Mouse (Mus musculus) spleen, adult 18-20 months (tissue): Measurements from ENCODE around the gene Ggt5.

Source experiments
- DNase-seq, 2 experiments: peaks; one replicate each; pipeline ENCODE4 v3.0.0; 2022; ENCODE audit warnings: mixed read lengths in 2 of 2

The Ggt5 gene

DNA sequence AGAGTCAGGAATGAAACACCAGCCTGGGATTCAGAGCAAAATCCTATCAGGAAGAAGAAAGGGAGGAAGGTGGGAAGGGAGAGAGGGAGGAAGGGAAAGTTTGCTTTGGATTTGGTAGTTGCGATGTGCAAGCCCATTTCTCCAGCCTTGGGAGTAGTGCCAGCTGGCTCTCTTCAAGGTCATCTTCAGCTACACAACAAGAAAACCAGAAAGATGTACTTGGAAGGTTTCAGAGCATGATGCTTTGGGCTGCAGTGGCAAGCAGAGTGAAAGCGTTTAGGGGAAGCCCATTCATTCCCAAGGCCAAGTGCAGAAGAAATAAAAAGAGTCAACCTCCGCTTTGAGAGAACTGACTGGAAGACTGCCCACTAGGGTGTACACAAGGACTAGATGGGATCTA lies 38.4 kb downstream of the Ggt5 start:
- DNase-seq: no peak

DNA sequence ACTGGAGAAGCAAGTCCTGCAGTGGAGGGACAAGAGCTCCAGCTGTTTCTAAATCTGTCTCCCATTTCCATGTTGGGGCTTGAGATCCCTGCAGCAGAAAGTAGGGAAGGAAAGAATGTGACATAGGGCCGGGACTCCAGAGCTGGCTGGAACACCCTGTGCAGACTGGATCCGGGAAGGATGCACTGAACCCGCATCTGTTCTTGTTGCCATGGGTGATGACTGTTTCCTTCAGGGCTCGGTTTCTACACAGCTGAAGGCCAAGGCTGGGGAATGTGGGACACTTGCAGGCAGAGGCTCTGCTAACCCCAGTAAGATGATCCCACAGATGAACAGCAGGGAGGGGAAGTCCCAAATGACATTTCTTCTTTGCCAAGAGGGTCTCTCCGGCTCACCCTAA lies 43.5 kb downstream of the Ggt5 start:
- DNase-seq: no peak

DNA sequence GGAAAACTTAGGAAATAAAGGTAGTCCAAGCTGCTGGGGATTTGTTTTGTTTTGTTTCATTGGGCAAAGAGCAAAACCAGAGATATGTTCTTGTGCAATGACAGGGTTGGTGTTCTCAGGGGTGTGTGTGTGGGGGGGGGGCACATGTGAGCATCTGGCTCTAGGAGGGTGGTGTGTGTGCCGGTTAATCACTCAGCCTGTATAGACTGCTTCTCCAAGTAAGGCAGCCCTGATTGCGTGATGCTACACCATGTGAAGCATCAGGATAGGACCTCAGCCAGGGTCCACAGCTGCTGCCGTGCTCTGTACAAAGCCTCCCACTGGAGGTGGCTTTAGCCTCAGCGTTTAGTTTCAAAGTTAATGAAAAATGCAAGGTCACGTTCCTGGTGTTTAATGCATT lies 43.9 kb downstream of the Ggt5 start:
- no peak for DNase-seq

DNA sequence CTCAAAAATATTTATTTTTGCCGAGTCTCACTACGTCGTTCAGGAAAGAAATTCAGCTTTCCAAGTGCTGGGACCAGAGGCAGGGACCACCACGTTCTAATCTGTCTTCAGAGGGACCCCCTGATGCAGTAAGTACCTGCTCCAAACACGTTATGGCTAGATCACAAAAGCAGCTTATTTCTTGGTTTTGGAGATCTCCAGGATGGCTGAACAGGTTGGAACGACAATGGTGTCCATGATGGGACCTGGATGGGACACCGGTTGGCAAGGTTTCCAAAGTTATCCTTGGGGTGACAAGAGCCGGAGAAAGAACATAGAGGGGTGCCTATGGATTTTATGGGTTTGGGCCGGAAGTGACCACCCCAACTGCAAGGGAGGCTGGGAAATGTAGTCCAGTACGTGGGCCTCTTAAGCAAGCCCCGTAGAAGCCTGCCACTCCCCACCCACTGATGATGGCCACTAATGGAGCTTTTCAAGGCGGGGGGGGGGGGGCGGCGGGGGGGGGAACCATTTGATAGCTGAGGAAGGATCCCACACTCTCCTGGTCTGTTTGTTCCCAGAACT lies 44.5 kb downstream of the Ggt5 start:
- DNase-seq: no peak

DNA sequence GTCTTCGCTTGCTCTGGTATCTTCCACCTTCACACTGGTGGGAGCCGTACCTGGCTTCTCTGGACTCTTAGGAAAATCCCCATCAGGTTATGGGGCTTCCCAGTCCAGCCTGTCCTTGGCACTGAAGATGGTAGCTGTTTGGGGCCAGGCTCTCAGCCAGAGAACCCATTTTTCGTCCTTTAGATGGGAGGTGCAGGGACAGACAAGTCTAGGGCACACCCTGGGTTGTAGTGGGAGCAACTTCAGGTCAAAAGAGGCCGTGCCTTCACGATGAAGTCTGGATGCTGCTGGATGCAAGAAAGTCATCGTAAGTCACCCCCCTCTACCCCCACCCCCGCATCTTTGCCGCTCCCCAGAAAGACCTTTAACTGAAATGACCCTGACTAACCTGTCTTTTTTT lies 45.5 kb downstream of the Ggt5 start:
- DNase-seq: no peak

DNA sequence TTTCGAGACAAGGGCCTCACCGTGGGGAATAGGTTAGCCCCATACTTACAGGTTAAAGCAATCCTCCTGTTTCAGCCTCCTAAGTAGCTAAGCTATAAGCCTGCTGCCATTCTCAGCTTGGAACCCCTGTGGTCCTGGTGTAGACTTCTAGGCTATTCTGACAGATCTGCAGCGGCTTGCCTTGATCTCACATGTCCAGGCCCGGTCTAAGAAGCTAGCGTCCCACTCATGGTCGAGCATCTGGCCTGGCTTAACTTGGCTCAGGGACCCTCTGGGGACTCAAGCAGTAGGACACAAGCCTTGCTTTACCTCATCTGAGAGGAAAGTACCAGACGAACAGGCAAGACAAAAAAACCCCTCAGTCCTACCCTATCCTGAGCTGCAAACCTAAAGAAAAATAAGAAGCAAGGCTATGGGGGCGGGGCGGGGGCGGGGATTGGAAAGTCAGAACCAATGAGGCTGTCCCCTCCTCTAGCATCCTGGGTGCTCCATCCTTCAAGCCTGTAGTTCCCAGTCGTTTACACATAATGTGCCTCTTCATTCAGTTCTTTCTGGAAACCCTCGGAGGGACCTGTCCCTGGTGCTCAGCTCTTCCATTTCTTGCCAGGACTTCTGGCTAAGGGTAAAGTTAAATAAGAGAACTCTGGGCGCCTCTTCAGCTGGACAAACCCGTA lies 46.0 kb downstream of the Ggt5 start:
- no peak for DNase-seq

DNA sequence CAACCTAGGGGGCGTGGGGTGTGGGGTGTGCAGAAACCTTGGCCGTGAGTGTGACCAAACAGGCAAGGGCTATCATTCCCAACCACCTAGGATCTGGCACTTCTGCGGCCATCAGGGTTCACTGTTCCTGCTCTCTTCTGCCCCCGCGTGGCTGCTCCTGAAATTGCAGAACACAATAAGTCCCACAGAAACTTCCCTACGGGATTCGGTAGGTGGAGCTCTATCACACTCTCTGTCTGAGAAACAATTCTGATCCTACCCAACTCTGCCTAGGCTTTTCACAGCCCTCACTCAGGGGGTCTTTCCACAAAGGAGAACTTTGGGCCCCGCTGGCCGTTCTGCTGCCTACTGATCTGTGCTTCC lies 46.5 kb downstream of the Ggt5 start:
- peak; percentile 61 to 87 for DNase-seq

DNA sequence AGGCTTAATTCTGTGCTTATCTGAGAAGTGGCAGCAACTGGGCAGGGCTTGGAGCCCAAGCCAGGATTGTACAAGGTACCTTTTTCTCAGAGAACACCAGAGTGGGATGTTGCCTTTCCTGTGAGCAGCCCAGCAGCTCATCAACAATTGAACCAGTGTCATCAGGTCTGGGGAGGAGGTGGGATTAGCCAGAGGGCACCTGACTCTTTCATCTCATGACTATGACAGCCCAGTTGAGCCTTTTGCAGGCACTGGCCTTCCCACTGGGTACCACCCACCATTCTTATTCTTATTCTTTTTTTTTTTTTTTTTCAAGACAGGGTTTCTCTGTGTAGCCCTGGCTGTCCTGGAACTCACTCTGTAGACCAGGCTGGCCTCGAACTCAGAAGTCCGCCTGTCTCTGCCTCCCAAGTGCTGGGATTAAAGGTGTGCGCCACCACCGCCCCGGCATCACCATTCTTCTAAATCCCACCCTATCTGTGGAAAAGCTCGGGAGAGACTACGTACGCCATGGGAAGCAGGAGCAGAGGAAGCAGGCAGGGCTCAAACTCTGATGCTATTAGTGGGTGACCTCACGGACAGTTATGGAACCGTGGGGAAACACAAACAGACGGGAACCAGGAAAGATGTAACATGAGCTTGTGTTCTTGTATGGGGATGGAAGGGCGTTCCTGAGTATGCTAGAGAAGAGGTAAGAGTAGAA lies 47.1 kb downstream of the Ggt5 start:
- no peak for DNase-seq

DNA sequence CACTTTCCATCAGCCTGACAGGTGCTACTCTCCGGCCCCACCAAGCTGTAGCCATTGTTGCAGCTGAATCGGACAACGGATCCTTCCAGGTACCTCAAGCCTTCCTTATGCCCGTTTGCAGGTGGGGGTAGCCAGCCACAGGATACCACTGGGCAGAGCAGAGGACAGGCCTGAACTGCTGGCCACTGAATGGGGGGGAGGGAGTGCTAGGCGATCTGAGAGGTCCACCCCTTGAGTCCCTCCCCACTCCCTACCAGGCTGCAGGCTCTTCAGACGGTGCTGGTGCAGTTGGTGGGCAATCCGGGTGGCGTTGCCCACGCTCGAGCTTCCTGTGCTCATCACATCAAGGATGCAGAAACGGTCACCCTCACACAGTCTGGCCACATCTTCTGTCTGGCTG lies 48.6 kb downstream of the Ggt5 start:
- no peak for DNase-seq

DNA sequence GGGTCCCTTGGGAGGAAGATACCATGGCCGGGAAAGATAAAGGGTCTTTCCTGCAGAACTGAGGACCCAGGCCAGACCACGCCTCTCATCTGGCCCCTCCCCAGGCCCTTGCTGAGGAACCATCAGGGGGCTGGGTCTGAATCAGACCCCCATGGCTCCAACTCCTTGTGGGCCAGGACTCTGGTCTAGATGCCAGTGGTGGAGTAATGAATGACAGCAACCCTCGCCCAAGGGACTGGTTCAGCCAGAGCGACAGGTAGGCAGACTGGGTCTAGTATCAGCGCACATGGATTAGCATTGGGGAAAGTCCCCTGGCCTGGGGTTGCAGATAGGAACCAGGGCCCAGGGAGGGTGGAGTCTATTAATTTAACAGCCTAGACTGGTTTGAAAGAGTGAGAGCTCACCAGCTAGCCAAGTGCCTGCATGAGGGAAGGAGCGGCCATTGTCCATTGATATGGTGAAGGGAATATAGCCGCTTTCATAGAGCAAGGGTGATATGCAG lies 52.6 kb downstream of the Ggt5 start:
- no peak for DNase-seq

DNA sequence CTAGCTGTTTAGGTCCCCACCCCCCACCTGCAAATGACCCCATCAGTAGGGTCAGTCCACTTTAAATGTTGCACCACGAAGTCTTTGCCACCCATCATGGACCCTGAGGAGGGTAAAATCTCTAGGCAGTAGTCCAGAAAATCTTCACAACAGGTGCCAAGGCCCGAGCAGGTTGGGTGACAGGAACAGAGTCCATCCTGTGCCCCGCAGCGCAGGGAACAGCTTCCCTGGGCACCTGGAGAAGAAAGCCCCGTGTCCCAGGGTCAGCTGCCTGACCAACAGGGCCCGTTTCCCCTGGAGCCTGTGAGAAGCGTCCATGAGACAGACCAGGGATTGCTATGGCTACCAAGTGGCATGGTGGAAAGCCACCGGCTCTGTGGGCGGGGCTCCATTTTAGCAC lies 53.3 kb downstream of the Ggt5 start:
- no peak for DNase-seq

DNA sequence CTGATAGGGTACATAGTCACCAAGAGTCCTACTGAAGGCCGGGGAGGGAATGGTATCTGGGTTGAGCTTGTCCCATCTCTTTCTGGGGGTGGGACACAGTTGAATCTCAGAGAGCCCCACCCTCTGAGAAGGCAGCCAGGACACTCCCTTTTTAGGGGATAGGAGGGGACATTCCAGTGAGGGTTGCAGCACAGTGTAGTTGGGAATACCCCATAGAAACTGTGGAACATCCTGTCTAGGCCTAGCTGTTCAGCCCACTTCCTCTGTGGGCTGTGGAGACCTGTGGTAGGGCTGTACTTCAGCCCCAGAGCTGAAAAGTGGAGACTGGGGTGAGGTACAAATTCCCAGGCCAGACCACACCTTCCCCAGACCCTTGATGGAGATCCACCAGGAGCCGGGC lies 53.8 kb downstream of the Ggt5 start:
- DNase-seq: no peak

DNA sequence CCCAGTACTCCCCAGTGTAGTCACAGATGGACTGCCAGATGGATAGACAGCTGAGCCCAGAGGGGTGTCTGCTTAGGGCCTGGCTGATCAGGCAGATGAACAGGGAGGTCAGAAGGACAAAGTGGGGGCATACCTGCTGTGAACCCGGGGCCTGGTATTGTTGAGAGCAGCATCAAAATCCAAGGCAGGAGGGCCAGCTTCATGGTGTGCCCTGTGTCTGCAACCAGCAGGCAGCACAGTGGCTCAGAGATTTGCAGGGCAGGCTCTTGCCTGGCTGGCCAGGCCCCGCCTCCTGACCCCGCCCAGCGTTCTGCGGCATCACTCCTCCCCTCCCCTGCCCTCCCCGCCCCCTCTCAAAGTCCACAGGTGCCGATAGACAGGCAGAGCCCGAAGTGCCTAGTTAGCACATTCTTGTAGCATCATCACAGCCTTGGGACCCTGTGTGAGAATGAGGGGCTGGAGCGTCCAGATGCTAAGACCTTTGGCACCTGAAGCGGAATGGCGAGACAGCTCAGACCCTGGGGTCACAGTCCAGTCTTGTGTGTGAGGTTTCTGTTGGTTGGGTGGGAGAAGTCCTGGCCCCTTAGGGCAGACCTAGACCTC lies 54.7 kb downstream of the Ggt5 start, which contains the start of gene Susd2:
TSS of gene Susd2 (minus strand) at position 268 of the 603 bp plus-strand sequence.
- peak; percentile 32 to 55 for DNase-seq

DNA sequence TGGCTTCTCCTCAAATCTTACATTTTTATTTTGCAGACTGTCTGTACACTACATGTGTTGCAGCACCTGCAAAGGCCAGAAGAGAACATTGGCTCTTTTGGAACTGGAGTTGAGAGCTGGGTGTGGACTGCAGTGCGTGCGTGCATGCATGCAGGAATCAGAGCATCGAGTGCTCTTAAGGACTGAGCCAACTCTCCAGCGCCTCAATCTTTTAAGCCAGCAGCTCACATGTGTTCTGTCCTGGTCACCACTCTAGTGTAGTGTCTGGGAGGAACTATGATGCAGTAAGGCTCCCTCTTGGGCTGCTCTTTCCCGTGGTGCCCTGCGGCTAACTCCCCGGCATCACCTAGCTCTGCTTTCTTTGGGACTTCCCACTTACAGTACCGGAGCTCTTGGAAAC lies 56.5 kb downstream of the Ggt5 start:
- no peak for DNase-seq

DNA sequence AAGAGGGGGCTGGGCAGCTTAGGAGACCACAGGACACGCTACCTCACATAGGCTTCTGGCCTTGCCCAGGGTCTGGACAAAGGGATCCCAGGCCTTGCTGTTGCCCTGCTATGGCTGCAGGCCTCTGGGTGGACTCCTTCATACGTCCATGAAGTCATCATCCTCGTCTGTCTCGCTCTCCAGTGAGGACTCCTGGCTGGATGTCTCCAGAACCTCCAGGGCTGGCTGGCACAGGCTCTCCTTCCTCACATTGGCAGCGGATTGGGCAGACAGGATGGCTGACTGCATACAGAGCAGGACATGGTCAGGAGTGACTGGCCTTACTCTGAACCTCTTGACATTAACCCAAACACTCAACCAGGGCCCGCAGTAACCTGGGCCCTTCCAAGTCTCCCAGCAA lies 57.3 kb downstream of the Ggt5 start:
- no peak for DNase-seq

DNA sequence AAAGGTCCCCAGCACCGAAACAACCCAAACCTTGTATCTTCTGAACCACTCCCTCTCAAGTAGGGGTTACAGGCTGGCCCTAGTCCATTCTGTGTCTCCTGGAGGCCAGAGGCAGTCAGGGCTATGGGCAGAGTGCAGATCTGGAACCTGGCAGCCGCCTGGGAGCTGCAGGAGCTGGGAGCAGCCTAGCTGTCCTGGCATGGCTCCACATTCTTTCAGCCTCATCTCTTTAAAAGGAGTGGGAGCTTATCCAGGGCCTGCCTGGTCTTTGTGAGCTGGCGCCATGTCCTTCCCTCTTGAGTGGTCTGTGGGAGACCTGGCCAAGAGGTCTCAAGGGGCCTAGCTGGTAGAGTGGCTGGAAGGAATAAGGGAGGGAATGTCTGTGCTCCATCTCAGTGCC lies 58.2 kb downstream of the Ggt5 start:
- DNase-seq: no peak

DNA sequence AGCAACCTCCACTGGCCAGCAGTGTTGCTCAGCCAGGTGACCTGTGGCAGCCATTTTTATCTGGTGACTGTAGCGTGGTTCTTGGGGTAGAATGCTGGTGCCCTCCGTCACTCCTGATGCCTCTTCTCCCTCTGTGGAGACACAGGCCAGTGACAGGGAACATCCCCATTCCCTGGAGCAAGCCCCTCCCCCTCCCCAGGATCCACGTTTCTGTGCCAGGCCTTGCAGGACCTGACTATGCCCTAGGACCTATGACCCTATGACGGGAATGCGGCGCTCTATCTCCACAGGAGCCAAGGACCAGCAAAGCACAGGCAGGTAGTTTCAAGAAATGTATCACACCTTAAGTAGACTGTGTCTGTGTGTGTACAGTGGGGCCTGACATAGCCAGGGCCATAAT lies 59.0 kb downstream of the Ggt5 start:
- DNase-seq: no peak

DNA sequence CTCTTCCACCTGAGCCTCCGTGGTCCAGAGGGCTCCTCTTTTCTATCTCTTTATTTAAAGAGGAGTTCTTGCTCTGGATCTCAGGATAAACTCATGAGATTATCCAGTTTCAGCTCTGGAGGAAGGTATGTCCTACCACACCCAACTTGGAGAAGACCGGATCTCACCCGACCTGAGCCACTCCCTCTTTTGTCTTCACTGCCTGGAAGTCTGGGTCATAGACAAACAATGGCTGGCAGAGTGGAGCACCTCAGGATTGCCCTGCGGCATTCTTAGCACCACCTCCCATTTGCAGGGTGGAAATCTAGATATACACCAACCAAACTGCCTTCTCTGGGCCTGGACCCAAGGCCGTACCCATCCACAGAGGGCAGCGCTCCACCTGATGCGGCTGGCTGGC lies 59.9 kb downstream of the Ggt5 start:
- no peak for DNase-seq

DNA sequence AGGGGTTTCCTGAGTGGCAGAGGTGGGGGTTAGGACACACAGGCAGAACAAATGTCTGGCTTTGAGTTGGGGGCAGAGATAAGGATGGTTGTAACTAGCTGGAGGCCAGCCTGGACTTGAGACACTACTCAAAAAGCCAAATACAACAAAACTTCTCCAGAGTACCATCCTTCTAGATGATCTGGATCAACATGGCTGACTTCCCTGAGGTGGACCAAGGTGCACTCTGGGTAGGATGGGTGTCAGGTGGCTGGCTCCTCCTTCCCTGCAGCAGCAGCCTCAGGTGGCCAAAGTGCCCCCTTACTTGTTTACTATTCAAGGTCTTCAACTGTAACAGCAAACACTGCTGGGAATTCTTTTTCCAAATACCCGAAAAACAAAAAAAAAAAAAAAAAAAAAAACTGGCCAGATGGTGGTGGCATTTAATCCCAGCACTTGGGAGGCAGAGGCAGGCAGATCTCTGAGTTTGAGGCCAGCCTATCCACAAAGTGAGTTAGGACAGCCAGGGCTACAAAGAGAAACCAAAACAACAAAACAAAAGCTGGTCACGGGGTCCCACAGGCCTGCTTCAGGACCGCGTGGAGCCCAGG lies 60.4 kb downstream of the Ggt5 start:
- no peak for DNase-seq

DNA sequence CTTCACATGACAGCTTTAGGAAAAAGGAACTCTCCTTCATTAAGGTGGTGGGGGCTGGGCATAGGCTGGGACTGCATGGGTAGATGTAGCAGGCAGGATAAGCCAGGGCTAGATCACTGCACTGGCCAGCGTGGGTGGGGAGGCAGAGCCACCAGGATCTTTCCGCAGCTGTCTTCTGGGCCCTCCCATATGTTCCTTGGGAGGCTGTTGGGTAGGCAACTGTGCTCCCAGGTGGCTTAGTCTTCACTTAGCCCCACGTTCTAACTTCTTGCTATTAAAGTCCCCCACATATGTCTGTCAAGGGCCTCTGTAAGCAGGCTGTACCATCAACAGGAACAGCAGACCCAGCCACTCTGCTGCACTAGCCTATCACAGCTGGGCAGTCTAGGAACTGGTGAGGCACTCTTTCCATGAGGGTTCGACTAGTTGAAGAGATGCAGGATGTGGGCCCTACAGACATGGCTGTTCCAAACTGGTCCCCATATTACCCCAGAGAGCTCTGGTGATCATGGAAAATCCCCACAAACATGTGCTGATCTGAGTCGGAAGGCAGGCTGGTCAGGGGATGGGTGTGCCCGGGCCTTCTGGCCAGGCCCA lies 61.3 kb downstream of the Ggt5 start:
- no peak for DNase-seq

DNA sequence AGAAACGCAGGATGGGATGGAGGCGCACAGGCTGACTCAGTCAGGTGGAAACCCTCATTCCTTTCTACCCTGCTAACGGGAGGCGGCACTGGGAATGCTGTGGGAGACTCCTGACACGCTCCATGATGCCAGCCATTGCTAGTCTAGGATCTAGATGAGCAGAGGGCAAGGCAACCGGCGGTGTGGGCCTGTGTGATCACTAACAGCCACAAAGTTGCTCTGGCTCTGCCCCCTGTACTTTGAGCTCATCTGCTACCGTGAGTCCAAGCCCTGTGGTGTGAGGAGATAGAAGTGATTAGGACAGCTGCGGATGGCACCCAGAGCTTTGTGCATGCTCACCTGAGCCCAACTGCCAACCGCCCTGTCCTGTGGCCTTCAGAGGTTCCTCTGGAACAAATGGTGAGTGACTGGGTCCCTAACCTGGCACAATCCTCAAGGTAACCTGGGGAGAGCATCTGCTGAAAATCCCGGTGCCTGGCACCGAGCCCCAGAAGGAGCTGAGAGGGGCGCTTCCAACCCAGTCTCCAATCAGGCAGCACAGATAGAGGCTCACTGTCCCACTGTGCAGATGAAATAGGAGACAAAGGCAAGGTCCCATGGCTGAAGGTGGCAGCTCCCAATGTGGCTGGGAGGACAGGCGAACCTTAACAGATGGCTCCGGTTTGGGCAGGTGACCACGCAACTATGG lies 62.4 kb downstream of the Ggt5 start:
- DNase-seq: no peak

DNA sequence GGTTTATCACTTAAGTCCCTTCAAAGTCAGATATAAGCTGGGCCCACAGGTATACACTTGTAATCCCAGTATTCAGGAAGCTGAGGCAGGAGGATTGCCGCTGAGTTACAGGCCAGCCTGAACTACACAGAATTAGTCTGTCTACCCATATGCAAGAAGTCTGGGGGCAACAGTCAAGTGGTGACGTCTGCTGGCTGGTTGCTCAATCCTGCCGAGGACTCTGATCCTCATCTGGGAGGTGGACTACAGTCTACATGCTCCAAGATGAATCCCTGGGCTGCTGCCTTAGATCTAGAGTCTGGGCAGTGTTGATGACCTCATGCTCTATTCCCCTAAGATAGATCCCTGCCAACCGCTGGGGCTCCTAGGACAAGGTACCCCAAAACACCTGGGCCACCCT lies 64.9 kb downstream of the Ggt5 start:
- no peak for DNase-seq

DNA sequence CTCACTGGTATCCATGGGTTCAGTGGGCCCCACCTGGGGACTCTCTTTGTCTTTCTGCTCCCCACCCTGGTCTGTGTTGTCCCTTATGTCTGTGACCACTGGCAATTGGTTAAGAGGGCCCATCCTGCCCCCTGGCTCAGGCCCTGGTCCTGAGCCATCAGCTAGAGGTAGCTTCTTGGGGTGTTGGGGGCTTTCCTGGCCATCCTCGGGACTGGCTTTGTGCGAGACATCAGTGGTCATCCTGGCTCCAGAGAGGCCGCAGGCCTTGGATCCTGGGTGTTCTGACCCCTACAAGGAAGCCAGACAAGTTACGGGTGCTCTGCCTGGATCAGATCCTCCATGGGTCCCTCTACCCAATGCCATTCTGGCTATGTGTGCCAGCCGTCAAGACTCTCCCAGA lies 68.0 kb downstream of the Ggt5 start:
- no peak for DNase-seq
